Mouse (Mus musculus) liver, embryonic 13.5 days (tissue): Measurements from ENCODE around the gene Smagp. TPM values are rescaled to one million over a fixed set of nuclear protein-coding genes. Genes with fewer than 3 reads are reported as not detected.
"Not testable (repeated sequence)": the region's sequence is repeated elsewhere in the genome, so short reads cannot be mapped to it uniquely, and the experiment has no call there.

Experiments
- ATAC-seq: fragments of 200-750 bp; cut with Nextera tagmentation; 2 replicates; pipeline ENCODE4 v1.8.0; 2017; ENCODE audit warnings: low read depth, mild to moderate bottlenecking, moderate number of reproducible peaks, moderate library complexity
- DNase-seq: peaks from one replicate; pipeline ENCODE4 v3.0.0; 2022
- H3K27ac ChIP-seq: fragments of 300-500 bp; sonication (generic); 2 replicates; pipeline ENCODE4 v1.5.1; 2015; ENCODE audit warnings: moderate library complexity, mild to moderate bottlenecking, inconsistent platforms
- H3K27me3 ChIP-seq: fragments of 300-500 bp; sonication (generic); 2 replicates; pipeline ENCODE4 v1.6.1; 2015; ENCODE audit warnings: mild to moderate bottlenecking, inconsistent platforms
- H3K36me3 ChIP-seq: fragments of 300-500 bp; sonication (generic); 2 replicates; pipeline ENCODE4 v1.6.1; 2015; ENCODE audit warnings: mild to moderate bottlenecking, inconsistent platforms
- H3K4me1 ChIP-seq: fragments of 300-500 bp; sonication (generic); replicated peaks from 2 replicates; pipeline ENCODE4 v1.6.1; 2015; ENCODE audit warnings: inconsistent platforms
- H3K4me2 ChIP-seq: fragments of 300-500 bp; sonication (generic); 2 replicates; pipeline ENCODE4 v1.6.1; 2015; ENCODE audit warnings: inconsistent platforms, mild to moderate bottlenecking, moderate library complexity
- H3K4me3 ChIP-seq: fragments of 300-500 bp; sonication (generic); replicated peaks from 2 replicates; pipeline ENCODE4 v1.5.1; 2015; ENCODE audit warnings: mild to moderate bottlenecking, inconsistent platforms
- H3K9ac ChIP-seq: fragments of 300-500 bp; sonication (generic); 2 replicates; pipeline ENCODE4 v1.6.1; 2015; ENCODE audit warnings: mild to moderate bottlenecking, inconsistent platforms
- H3K9me3 ChIP-seq: fragments of 300-500 bp; sonication (generic); replicated peaks from 2 replicates; pipeline ENCODE4 v1.6.1; 2016; ENCODE audit warnings: inconsistent platforms
- WGBS: fragments of 180-500 bp; shearing (Covaris S2); methylation state at CpG from one replicate; pipeline ENCODE4 v1.1.7; 2015; ENCODE audit not compliant: insufficient replicate concordance; 5-methylcytosine and 5-hydroxymethylcytosine counted together
- polyA plus RNA-seq: library from polyadenylated mRNA; unstranded; fragments of >200 nt; fragmentation: Nextera tagmentation; extraction: Ambion mirVana; gene quantifications from 2 replicates; pipeline ENCODE4 v1.2.1, GENCODE M21; 2015

Gene Smagp
- polyA plus RNA-seq, 1 experiment from 2014 or later: 7.9 TPM

GRCm38 (mm10) chr15:100611951-100612350 lies 24.8 kb downstream of the Smagp start:
- 61% methylated on average over 7 of the region's 7 CpGs for WGBS
- Histone ChIP-seq H3K36me3 (peaks cover 3% of the 10 kb centered on the region), H3K27me3 (0 out of 2 replicates have a peak, but pooled peaks cover 8% of the 10 kb centered on the region), H3K4me1 (peaks cover 32% of the 10 kb centered on the region), H3K4me2 (no peak overlapping the region), H3K27ac (no peak overlapping the region), H3K4me3 (no peak overlapping the region), H3K9ac (no peak overlapping the region), H3K9me3 (no peaks in the 10 kb centered on the region)
- DNase-seq (no peak), ATAC-seq (no peak)

GRCm38 (mm10) chr15:100606677-100607076 lies 30.1 kb downstream of the Smagp start:
- not testable (repeated sequence) for H3K4me2 ChIP-seq, H3K9me3 ChIP-seq, DNase-seq, ATAC-seq, H3K27ac ChIP-seq, H3K36me3 ChIP-seq, H3K9ac ChIP-seq, H3K4me3 ChIP-seq
- Histone ChIP-seq H3K27me3 (peaks cover 40% of the 10 kb centered on the region), H3K4me1 (peaks cover 18% of the 10 kb centered on the region)
- 69% methylated on average over 8 of the region's 8 CpGs for WGBS

- H3K4me1 ChIP-seq: peaks cover 35% of the 10 kb centered on the region
- ATAC-seq (no peak), DNase-seq (no peak)
- 22% methylated on average over 3 of the region's 3 CpGs for WGBS
- no peak overlapping the region for H3K4me3 ChIP-seq
- H3K9me3 ChIP-seq: no peaks in the 10 kb centered on the region
- no peak overlapping the region for H3K9ac ChIP-seq
- H3K36me3 ChIP-seq: no peaks in the 10 kb centered on the region
- no peak overlapping the region for H3K4me2 ChIP-seq
- H3K27me3 ChIP-seq: peaks cover 77% of the 10 kb centered on the region
- H3K27ac ChIP-seq: no peak overlapping the region
These were observed 35.1 kb downstream of the Smagp start for GRCm38 (mm10) chr15:100601669-100602068.

- Histone ChIP-seq H3K4me3 (peak overlapping the region; percentile 65), H3K27me3 (peaks cover 83% of the 10 kb centered on the region), H3K4me2 (peak overlapping the region; percentile 86), H3K27ac (no peak overlapping the region), H3K9me3 (no peaks in the 10 kb centered on the region), H3K9ac (no peak overlapping the region), H3K36me3 (no peaks in the 10 kb centered on the region), H3K4me1 (peaks cover 35% of the 10 kb centered on the region)
- 17% methylated on average over 21 of the region's 21 CpGs for WGBS
- ATAC-seq: no peak
- DNase-seq: no peak
These were observed 36.0 kb downstream of the Smagp start for GRCm38 (mm10) chr15:100600696-100601272.

GRCm38 (mm10) chr15:100600047-100600695 lies 36.6 kb downstream of the Smagp start:
- H3K9ac ChIP-seq: peak overlapping the region; percentile 62
- DNase-seq: peak; percentile 29
- 2% methylated on average over 35 of the region's 35 CpGs for WGBS
- no peaks in the 10 kb centered on the region for H3K9me3 ChIP-seq
- no peaks in the 10 kb centered on the region for H3K36me3 ChIP-seq
- H3K4me1 ChIP-seq: peaks cover 35% of the 10 kb centered on the region
- peaks cover 80% of the 10 kb centered on the region for H3K27me3 ChIP-seq
- H3K27ac ChIP-seq: no peak overlapping the region
- H3K4me2 ChIP-seq: peak overlapping the region; percentile 86
- peak overlapping the region; percentile 65 for H3K4me3 ChIP-seq
- no peak for ATAC-seq

- DNase-seq (no peak), ATAC-seq (peak; percentile 34; the same call in 1 of the 2 replicates)
- H3K27me3 ChIP-seq: peaks cover 76% of the 10 kb centered on the region
- H3K4me1 ChIP-seq: peaks cover 28% of the 10 kb centered on the region
- under 1% methylated on average over 69 of the region's 76 CpGs for WGBS
- no peaks in the 10 kb centered on the region for H3K9me3 ChIP-seq
- H3K27ac ChIP-seq: no peak within 1 kb of the TSS
- H3K9ac ChIP-seq: peak within 1 kb of the TSS; percentile 62
- H3K4me3 ChIP-seq: peak within 1 kb of the TSS; percentile 65
- H3K36me3 ChIP-seq: no peaks in the 10 kb centered on the region
- peak within 1 kb of the TSS; percentile 86 for H3K4me2 ChIP-seq
These were observed 37.3 kb downstream of the Smagp start, which contains the start of gene Pou6f1 for GRCm38 (mm10) chr15:100599276-100600046. Pou6f1 (minus strand) TSS chr15:100599984.

- Histone ChIP-seq H3K9me3 (no peaks in the 10 kb centered on the region), H3K9ac (peak overlapping the region; percentile 49), H3K4me3 (peak overlapping the region; percentile 65), H3K27ac (no peak overlapping the region), H3K4me1 (peaks cover 28% of the 10 kb centered on the region), H3K36me3 (no peaks in the 10 kb centered on the region), H3K27me3 (peaks cover 81% of the 10 kb centered on the region), H3K4me2 (peak overlapping the region; percentile 86)
- 2% methylated on average over 12 of the region's 12 CpGs for WGBS
- DNase-seq (no peak), ATAC-seq (no peak)
These were observed 37.9 kb downstream of the Smagp start for GRCm38 (mm10) chr15:100598883-100599275.

- H3K4me2 ChIP-seq: peak overlapping the region; percentile 86
- peaks cover 76% of the 10 kb centered on the region for H3K27me3 ChIP-seq
- no peak for ATAC-seq
- H3K27ac ChIP-seq: no peak overlapping the region
- WGBS: 21% methylated on average over 9 of the region's 9 CpGs
- DNase-seq: no peak
- peak overlapping the region; percentile 65 for H3K4me3 ChIP-seq
- peaks cover 24% of the 10 kb centered on the region for H3K4me1 ChIP-seq
- H3K9me3 ChIP-seq: no peaks in the 10 kb centered on the region
- no peaks in the 10 kb centered on the region for H3K36me3 ChIP-seq
- H3K9ac ChIP-seq: no peak overlapping the region
These were observed 38.4 kb downstream of the Smagp start for GRCm38 (mm10) chr15:100598287-100598882.

GRCm38 (mm10) chr15:100592817-100593216 lies 43.9 kb downstream of the Smagp start:
- Histone ChIP-seq H3K27me3 (peaks cover 28% of the 10 kb centered on the region), H3K9ac (no peak overlapping the region), H3K4me3 (no peak overlapping the region), H3K4me2 (no peak overlapping the region), H3K9me3 (no peaks in the 10 kb centered on the region), H3K36me3 (no peaks in the 10 kb centered on the region), H3K4me1 (no peaks in the 10 kb centered on the region), H3K27ac (no peak overlapping the region)
- DNase-seq: no peak
- no peak for ATAC-seq
- 67% methylated on average over 6 of the region's 6 CpGs for WGBS

GRCm38 (mm10) chr15:100590436-100590835 lies 46.3 kb downstream of the Smagp start:
- Histone ChIP-seq H3K4me2 (no peak overlapping the region), H3K36me3 (no peaks in the 10 kb centered on the region), H3K27ac (no peak overlapping the region), H3K9me3 (no peaks in the 10 kb centered on the region), H3K9ac (no peak overlapping the region), H3K27me3 (0 out of 2 replicates have a peak, but pooled peaks cover 9% of the 10 kb centered on the region), H3K4me3 (no peak overlapping the region), H3K4me1 (no peaks in the 10 kb centered on the region)
- ATAC-seq (no peak), DNase-seq (no peak)
- WGBS: 43% methylated on average over 8 of the region's 8 CpGs

GRCm38 (mm10) chr15:100588297-100588696 lies 48.4 kb downstream of the Smagp start:
- H3K9me3 ChIP-seq: no peaks in the 10 kb centered on the region
- DNase-seq (no peak), ATAC-seq (no peak)
- H3K27me3 ChIP-seq: peaks cover 3% of the 10 kb centered on the region; the same call in 1 of the 2 replicates
- no peak overlapping the region for H3K9ac ChIP-seq
- H3K27ac ChIP-seq: no peak overlapping the region
- H3K36me3 ChIP-seq: no peaks in the 10 kb centered on the region
- H3K4me1 ChIP-seq: no peaks in the 10 kb centered on the region
- H3K4me3 ChIP-seq: no peak overlapping the region
- H3K4me2 ChIP-seq: no peak overlapping the region
- 31% methylated on average over 6 of the region's 6 CpGs for WGBS
